Mouse (Mus musculus): ENCODE results near the gene Olfr1220.

GRCm38 (mm10) chr2:89151460-89151859, 44.8 kb upstream of the Olfr1220 start, which contains the start of gene Olfr1223:
- TF ChIP-seq CTCF (IDR thresholded peaks at IDR 0.05; ENCODE audit: control insufficient read depth, insufficient read depth, insufficient replicate concordance, low read depth, low read length) = no peak
- TF ChIP-seq POLR2A (IDR thresholded peaks at IDR 0.05; ENCODE audit: control insufficient read depth, low read depth, low read length) = no peak

Measured in testis, adult 2 months (tissue).